Mouse (Mus musculus) ovary, postnatal 36 days (tissue): ENCODE results near the gene Gm10153.
"Not testable (repeated sequence)": the region's sequence is repeated elsewhere in the genome, so short reads cannot be mapped to it uniquely, and the experiment has no call there.

Experiments
- DNase-seq: peaks from one replicate; pipeline ENCODE4 v3.0.0; 2022; ENCODE audit warnings: low spot score, mixed read lengths

Gm10153 gene

GRCm38 (mm10) chr7:142190289-142190688 lies at the start of gene Gm10153:
Gene Gm10153 (minus strand): TSS chr7:142190389.
- DNase-seq = no peak

GRCm38 (mm10) chr7:142231540-142231939 lies 41.4 kb upstream of the Gm10153 start:
- no peak for DNase-seq

GRCm38 (mm10) chr7:142229871-142230270 lies 39.7 kb upstream of the Gm10153 start, which contains the start of gene Krtap5-5:
Gene Krtap5-5 (minus strand): TSS chr7:142229971.
- DNase-seq = not testable (repeated sequence)

- DNase-seq = no peak
These were observed 34.3 kb upstream of the Gm10153 start for GRCm38 (mm10) chr7:142224518-142224917.

GRCm38 (mm10) chr7:142212136-142212535 lies 21.9 kb upstream of the Gm10153 start:
- DNase-seq = not testable (repeated sequence)

GRCm38 (mm10) chr7:142211559-142211958 lies 21.4 kb upstream of the Gm10153 start, which contains the start of gene Gm7579:
Gene Gm7579 (plus strand): TSS chr7:142211859.
- DNase-seq = no peak

GRCm38 (mm10) chr7:142206891-142207290 lies 16.7 kb upstream of the Gm10153 start:
- not testable (repeated sequence) for DNase-seq

GRCm38 (mm10) chr7:142205488-142205887 lies 15.3 kb upstream of the Gm10153 start:
- DNase-seq = no peak

GRCm38 (mm10) chr7:142201064-142201463 lies 10.9 kb upstream of the Gm10153 start, which contains the start of gene Krtap5-3:
Gene Krtap5-3 (plus strand): TSS chr7:142201364.
- no peak for DNase-seq

GRCm38 (mm10) chr7:142198748-142199147 lies 8.6 kb upstream of the Gm10153 start:
- no peak for DNase-seq

- DNase-seq = no peak
These were observed 2.0 kb downstream of the Gm10153 start for GRCm38 (mm10) chr7:142188156-142188555.

GRCm38 (mm10) chr7:142181021-142181420 lies 9.2 kb downstream of the Gm10153 start:
- no peak for DNase-seq

- no peak for DNase-seq
These were observed 11.5 kb downstream of the Gm10153 start for GRCm38 (mm10) chr7:142178685-142179084.

GRCm38 (mm10) chr7:142175905-142176304 lies 14.3 kb downstream of the Gm10153 start, which contains the start of gene Krtap5-2:
Gene Krtap5-2 (minus strand): TSS chr7:142176005.
- not testable (repeated sequence) for DNase-seq

- DNase-seq = no peak
These were observed 20.4 kb downstream of the Gm10153 start for GRCm38 (mm10) chr7:142169836-142170235.

GRCm38 (mm10) chr7:142165639-142166038 lies 24.6 kb downstream of the Gm10153 start, which contains the start of gene Gm4553:
Gene Gm4553 (minus strand): TSS chr7:142165739.
- DNase-seq = not testable (repeated sequence)

- no peak for DNase-seq
These were observed 30.8 kb downstream of the Gm10153 start for GRCm38 (mm10) chr7:142159366-142159765.

- not testable (repeated sequence) for DNase-seq
These were observed 33.2 kb downstream of the Gm10153 start, which contains the start of gene Gm29735 for GRCm38 (mm10) chr7:142157013-142157412. Gene Gm29735 (minus strand): TSS chr7:142157113.

GRCm38 (mm10) chr7:142155308-142155707 lies 34.9 kb downstream of the Gm10153 start:
- no peak for DNase-seq

GRCm38 (mm10) chr7:142152191-142152590 lies 38.0 kb downstream of the Gm10153 start:
- no peak for DNase-seq

GRCm38 (mm10) chr7:142148633-142149032 lies 41.6 kb downstream of the Gm10153 start:
- DNase-seq = no peak

GRCm38 (mm10) chr7:142146033-142146432 lies 44.2 kb downstream of the Gm10153 start:
- DNase-seq = peak; percentile 11

GRCm38 (mm10) chr7:142145413-142145940 lies 44.7 kb downstream of the Gm10153 start:
- DNase-seq = no peak

GRCm38 (mm10) chr7:142144507-142144906 lies 45.7 kb downstream of the Gm10153 start, which contains the start of gene Gm45337:
Gene Gm45337 (minus strand): TSS chr7:142144607.
- DNase-seq = no peak
